Mouse (Mus musculus): ENCODE results near the gene Cnep1r1.

Cnep1r1 gene

GRCm38 (mm10) chr8:88118456-88119036 is at the start of gene Cnep1r1:
Gene Cnep1r1 (plus strand): TSS chr8:88118769.
- peak; percentile 90 to 91 for DNase-seq (ENCODE audit: low spot score in 2 of 2)

- DNase-seq (ENCODE audit: low spot score in 2 of 2): no peak
Observed at GRCm38 (mm10) chr8:88082183-88082582, 36.4 kb upstream of the Cnep1r1 start.

GRCm38 (mm10) chr8:88088006-88088405 is 30.6 kb upstream of the Cnep1r1 start:
- DNase-seq (ENCODE audit: low spot score in 2 of 2): no peak

DNA sequence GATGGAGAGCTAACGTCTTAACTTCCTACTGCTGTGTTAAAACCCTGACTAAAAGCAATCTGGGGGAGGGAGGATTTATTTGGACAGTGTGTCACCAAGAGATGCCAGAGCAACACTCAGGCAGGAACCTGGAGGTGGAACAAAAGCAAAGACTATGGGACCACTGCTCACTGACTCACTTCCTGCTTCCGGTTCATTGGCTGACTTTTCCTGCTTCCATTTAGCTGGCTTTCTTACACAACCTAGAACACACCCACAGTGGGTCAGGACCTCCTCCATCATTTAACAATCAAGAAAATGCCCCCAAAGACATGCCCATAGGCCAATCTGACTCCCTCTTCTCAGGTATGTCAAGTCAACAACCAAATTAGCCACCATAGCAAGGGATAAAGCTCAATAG is 26.9 kb upstream of the Cnep1r1 start:
- DNase-seq (ENCODE audit: low spot score in 2 of 2): no peak

DNA sequence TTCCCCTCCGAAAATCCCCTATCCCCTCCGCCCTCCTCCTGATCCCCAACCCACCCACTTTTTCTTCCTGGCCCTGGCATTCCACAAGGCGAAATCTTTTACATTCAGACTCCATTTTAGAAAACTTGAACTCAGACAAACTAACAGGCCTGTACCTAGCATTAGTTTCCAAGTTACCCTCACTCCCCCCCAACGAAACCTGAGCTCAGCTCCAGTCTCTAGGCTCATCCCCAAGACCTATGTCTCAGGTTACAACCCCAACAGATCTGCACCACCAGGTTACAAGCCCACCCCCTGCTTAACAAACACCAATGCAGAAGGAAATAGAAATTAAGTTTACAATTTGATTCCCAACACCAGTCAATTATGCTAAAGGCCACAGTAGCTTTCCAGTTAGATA is 25.2 kb upstream of the Cnep1r1 start:
- no peak for DNase-seq (ENCODE audit: low spot score in 2 of 2)

GRCm38 (mm10) chr8:88098856-88099255 is 19.7 kb upstream of the Cnep1r1 start:
- no peak for DNase-seq (ENCODE audit: low spot score in 2 of 2)

GRCm38 (mm10) chr8:88099526-88099925 is 19.0 kb upstream of the Cnep1r1 start:
- peak in 1 of 2 experiments; percentile 30 for DNase-seq (ENCODE audit: low spot score in 2 of 2)

- DNase-seq (ENCODE audit: low spot score in 2 of 2): no peak
Observed at GRCm38 (mm10) chr8:88109241-88109640, 9.3 kb upstream of the Cnep1r1 start.

- DNase-seq (ENCODE audit: low spot score in 2 of 2): peak; percentile 12 to 18
Observed at GRCm38 (mm10) chr8:88119076-88119475, 507 bp downstream of the Cnep1r1 start.

DNA sequence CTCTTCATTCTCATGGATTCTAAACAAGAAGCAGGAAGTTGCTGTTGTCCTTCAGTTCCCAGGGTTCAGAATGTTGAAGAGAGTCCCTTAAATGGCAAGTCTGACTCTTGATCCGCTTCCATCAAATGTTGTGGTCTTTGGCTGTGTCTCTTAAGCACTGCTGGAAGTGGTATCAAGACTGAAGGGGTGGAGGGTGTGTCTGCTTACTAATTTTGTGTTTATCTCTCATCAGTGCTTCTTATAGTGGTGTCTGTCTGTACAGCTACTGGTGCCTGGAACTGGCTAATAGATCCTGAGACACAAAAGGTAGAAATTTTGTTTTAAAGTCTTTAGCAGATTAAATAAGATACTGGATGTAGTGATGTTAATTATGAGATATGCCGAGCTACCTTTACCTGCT is 6.3 kb downstream of the Cnep1r1 start:
- DNase-seq (ENCODE audit: low spot score in 2 of 2): no peak

GRCm38 (mm10) chr8:88129397-88129796 is 10.8 kb downstream of the Cnep1r1 start:
- DNase-seq (ENCODE audit: low spot score in 2 of 2): no peak

DNA sequence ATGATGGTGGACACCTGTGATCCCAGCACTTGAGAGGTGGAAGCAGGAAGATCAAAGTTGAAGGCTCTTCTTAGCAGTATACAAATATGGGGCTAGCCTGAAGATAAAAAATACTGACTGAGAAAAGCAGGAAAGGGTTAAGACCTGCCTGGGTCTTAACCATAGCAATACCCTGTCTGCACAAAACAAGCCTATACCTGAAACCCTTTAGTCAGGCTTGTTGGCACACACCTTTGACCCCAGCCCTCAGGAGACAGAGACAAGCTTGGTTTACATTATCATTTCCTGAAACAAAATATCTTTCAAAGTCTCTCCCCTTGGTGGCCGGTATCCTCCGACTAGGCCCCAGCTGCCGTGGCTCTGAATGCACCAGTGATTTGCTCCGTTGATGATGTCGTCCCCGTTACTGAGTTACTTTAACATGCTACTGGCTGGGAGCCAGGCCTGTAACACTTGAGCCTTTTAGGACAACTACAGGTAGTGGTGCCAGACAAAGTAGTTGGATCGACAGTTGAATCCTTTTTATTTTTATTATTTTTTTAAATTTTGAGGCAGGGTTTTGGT is 12.3 kb downstream of the Cnep1r1 start:
- DNase-seq (ENCODE audit: low spot score in 2 of 2): no peak

- peak; percentile 71 to 79 for DNase-seq (ENCODE audit: low spot score in 2 of 2)
Observed at GRCm38 (mm10) chr8:88137748-88138484, 19.3 kb downstream of the Cnep1r1 start, which contains the start of gene Heatr3. Gene Heatr3 (plus strand): TSS chr8:88137855.

GRCm38 (mm10) chr8:88139256-88139655 is 20.7 kb downstream of the Cnep1r1 start:
- no peak for DNase-seq (ENCODE audit: low spot score in 2 of 2)

DNA sequence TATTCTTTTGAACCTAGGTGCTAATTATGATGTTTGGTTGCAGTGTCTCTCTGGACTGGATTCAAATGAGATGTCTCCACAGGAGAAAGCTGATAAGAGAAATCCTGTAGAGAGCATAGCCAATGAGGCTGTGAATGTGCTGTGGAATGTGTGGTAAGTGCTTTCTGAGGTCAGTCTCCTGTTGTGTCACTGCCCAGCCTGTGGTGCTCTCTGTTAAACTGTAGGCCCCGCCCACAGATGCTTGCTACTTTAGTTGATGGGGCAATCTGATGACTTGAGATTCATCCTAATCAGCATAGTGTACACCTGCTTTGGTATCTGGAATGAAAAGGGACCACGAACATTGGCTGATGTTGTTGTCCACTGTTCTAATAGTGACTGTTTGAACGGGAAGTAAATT is 23.1 kb downstream of the Cnep1r1 start:
- no peak for DNase-seq (ENCODE audit: low spot score in 2 of 2)

GRCm38 (mm10) chr8:88144041-88144440 is 25.5 kb downstream of the Cnep1r1 start:
- DNase-seq (ENCODE audit: low spot score in 2 of 2): no peak

GRCm38 (mm10) chr8:88150910-88151371 is 32.4 kb downstream of the Cnep1r1 start:
- no peak for DNase-seq (ENCODE audit: low spot score in 2 of 2)

GRCm38 (mm10) chr8:88160237-88160995 is 41.8 kb downstream of the Cnep1r1 start:
- no peak for DNase-seq (ENCODE audit: low spot score in 2 of 2)

- peak; percentile 18 to 71 for DNase-seq (ENCODE audit: low spot score in 2 of 2)
Observed at GRCm38 (mm10) chr8:88161439-88161838, 42.9 kb downstream of the Cnep1r1 start.

DNA sequence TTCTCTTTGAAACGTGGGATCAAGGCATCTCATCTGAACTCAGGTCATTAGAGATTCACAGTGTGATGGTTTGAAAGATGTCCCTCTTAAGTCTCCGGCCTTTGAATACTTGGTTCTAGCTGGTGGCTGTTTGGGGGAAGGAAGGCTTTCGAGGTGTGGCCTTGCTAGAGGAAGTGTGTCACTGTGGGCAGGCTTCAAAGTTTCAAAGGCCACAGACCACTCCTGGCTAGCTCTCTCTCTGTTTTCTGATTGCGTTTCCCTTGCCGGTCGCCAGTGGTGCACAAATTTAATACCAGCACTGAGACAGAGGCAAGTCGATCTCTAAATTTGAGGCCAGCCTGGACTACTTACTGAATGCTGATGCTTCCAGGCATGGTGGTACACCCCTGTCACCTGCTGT is 56.7 kb downstream of the Cnep1r1 start:
- DNase-seq (ENCODE audit: low spot score in 2 of 2): no peak

DNA sequence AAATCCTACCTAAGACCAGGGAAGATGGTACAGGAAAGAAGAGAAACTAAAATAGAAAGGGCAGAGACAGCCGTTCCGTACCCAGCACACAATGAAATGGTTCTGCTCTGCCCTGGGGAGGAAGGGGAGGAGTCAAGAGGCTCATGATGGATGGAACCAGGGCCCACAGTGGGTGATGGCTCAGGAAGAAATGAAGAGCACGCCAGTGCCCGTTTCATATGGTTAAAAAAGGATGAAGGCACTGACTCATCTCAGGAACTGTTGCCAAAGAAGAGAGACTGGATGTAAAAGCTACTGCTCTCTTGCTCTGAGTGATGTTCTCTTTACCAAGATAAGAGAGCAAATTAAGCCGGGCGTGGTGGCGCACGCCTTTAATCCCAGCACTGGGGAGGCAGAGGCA is 58.7 kb downstream of the Cnep1r1 start:
- DNase-seq (ENCODE audit: low spot score in 2 of 2): no peak

DNA sequence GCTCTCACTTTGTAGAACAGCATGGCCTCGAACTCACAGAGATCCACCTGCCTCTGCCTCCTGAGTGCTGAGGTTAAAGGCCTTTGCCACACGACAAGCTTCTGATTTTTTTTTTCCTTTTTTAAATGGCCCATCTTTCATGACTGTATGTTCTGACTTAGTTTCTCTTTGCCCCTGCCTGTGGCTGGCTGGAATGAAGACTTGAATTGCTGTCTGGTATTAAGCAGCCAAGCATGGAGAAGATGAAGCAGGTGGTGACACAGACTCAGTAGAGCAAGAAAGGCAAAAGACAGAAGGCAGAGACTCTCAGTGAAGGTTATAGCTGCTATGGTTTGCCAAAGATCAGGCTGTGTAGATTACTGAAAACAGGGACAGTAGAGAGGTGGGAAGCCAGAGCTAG is 64.6 kb downstream of the Cnep1r1 start:
- no peak for DNase-seq (ENCODE audit: low spot score in 2 of 2)
